Mouse (Mus musculus): ENCODE measurements around the gene Hoxb6.

GRCm38 (mm10) chr11:96251480-96252031, 40.7 kb upstream of the Hoxb6 start:
- TF ChIP-seq CTCF (conservative IDR thresholded peaks at IDR 0.05; ENCODE audit: low read length) (no peak), NANOG (IDR thresholded peaks at IDR 0.05; ENCODE audit: borderline replicate concordance, low read length) (no peak), POU5F1 (IDR thresholded peaks at IDR 0.05; ENCODE audit: borderline replicate concordance, low read length) (no peak)

Measured in E14TG2a.4 (cell line).